23 mouse cellular contexts compared by ENCODE assay signal in genomic region chr14:77463919-77464318, GRCm38 (mm10).
DNase-seq lines count a peak whose midpoint lies in the region; ATAC-seq and TF ChIP-seq lines count a peak whose summit lies in the region.
"Had no signal": no experiment of that assay in that cellular context is flagged by ENCODE, and none has a peak within 500 bp of the region (broad histone marks: within the 10 kb centered on the region; RNA-seq: fewer than 3 reads in every experiment).

No protein-coding gene starts in this region.

- no peak overlapping the region for H3K4me3 ChIP-seq in cerebellum, adult 2 months (replicated peaks; ENCODE audit: insufficient read depth, low read depth, low read length)
- no peak overlapping the region for H3K4me3 ChIP-seq in hindbrain, embryonic 11.5 days (ENCODE audit: low read depth, low read length)
- H3K4me3 ChIP-seq: embryonic facial prominence, embryonic 13.5 days; embryonic facial prominence, embryonic 15.5 days; forebrain, embryonic 10.5 days; forebrain, embryonic 12.5 days had no signal

- no peak overlapping the region for H3K4me2 ChIP-seq in hindbrain, embryonic 11.5 days (replicated peaks; ENCODE audit: low read depth, low read length)
- H3K4me2 ChIP-seq: embryonic facial prominence, embryonic 13.5 days; embryonic facial prominence, embryonic 15.5 days; forebrain, embryonic 12.5 days had no signal

- no peak overlapping the region for H3K27ac ChIP-seq in cerebellum, adult 2 months (ENCODE audit: insufficient read depth, low read length)
- H3K27ac ChIP-seq in hindbrain, embryonic 11.5 days (ENCODE audit: low read depth, low read length): no peak overlapping the region
- H3K27ac ChIP-seq: embryonic facial prominence, embryonic 13.5 days; embryonic facial prominence, embryonic 15.5 days; forebrain, embryonic 10.5 days; forebrain, embryonic 12.5 days had no signal

- no peak for TF ChIP-seq POLR2A in cerebellum, adult 2 months (IDR thresholded peaks at IDR 0.05; ENCODE audit: borderline replicate concordance, insufficient read depth, low read length)

- no peak overlapping the region for H3K9ac ChIP-seq in hindbrain, embryonic 11.5 days (ENCODE audit: low read depth, low read length)
- H3K9ac ChIP-seq: embryonic facial prominence, embryonic 13.5 days; embryonic facial prominence, embryonic 15.5 days; forebrain, embryonic 12.5 days had no signal

- no peak for ATAC-seq in hindbrain, embryonic 11.5 days (ENCODE audit: low FRiP score)
- ATAC-seq: forebrain, embryonic 14.5 days; forebrain, embryonic 16.5 days had no signal

- DNase-seq in 3134 (ENCODE audit: extremely low read depth, insufficient read length, low spot score) (peak; percentile 48), 416B (ENCODE audit: low read depth) (peak; percentile 49), NIH3T3 (ENCODE audit: low read depth) (peak; percentile 48)
- peak; percentile 66 for DNase-seq in fibroblast of lung, adult 2 months (ENCODE audit: low read depth)
- no peak for DNase-seq in cerebellum, adult 2 months
- DNase-seq in hindbrain, embryonic 11.5 days (ENCODE audit: low spot score): no peak
- DNase-seq in ovary, postnatal 36 days (ENCODE audit: low spot score): no peak
- no peak for DNase-seq in kidney, postnatal 25 days
- DNase-seq: adrenal gland, adult 8-10 months; adrenal gland, postnatal 14 days; adrenal gland, postnatal 36 days; cerebellum, adult 11-12 months; cerebellum, adult 8-10 months; cerebellum, adult 9-11 months; cerebellum, postnatal 14 days; cerebellum, postnatal 36 days; embryo, embryonic 11 days had no signal

- H3K4me1 ChIP-seq in cerebellum, adult 2 months (ENCODE audit: control insufficient read depth, insufficient read depth, low read length): no peaks in the 10 kb centered on the region
- no peaks in the 10 kb centered on the region for H3K4me1 ChIP-seq in hindbrain, embryonic 11.5 days (replicated peaks; ENCODE audit: control insufficient read depth, insufficient read depth, low read length)
- H3K4me1 ChIP-seq: embryonic facial prominence, embryonic 15.5 days; forebrain, embryonic 10.5 days; forebrain, embryonic 12.5 days had no signal

- no peak for TF ChIP-seq CTCF in cerebellum, adult 2 months (IDR thresholded peaks at IDR 0.05; ENCODE audit: borderline replicate concordance, insufficient read depth, low read depth, low read length)

- H3K27me3 ChIP-seq in cerebellum, adult 2 months (ENCODE audit: control insufficient read depth, insufficient read depth, low read length): no peaks in the 10 kb centered on the region
- H3K27me3 ChIP-seq in hindbrain, embryonic 11.5 days (ENCODE audit: control insufficient read depth, insufficient read depth, low read length): no peaks in the 10 kb centered on the region
- H3K27me3 ChIP-seq: embryonic facial prominence, embryonic 13.5 days; embryonic facial prominence, embryonic 15.5 days; forebrain, embryonic 12.5 days had no signal

- no peaks in the 10 kb centered on the region for H3K36me3 ChIP-seq in hindbrain, embryonic 11.5 days (ENCODE audit: control insufficient read depth, insufficient read depth, low read length)
- H3K36me3 ChIP-seq: embryonic facial prominence, embryonic 13.5 days; embryonic facial prominence, embryonic 15.5 days; forebrain, embryonic 10.5 days; forebrain, embryonic 12.5 days had no signal

- no peaks in the 10 kb centered on the region for H3K9me3 ChIP-seq in hindbrain, embryonic 11.5 days (ENCODE audit: control insufficient read depth, low read length)
- H3K9me3 ChIP-seq: embryonic facial prominence, embryonic 13.5 days; embryonic facial prominence, embryonic 15.5 days; forebrain, embryonic 10.5 days; forebrain, embryonic 12.5 days had no signal

- WGBS in cerebellum, adult 2 months: 93% methylated on average over 4 of the region's 4 CpGs
- WGBS in hindbrain, embryonic 11.5 days: 90% methylated on average over 4 of the region's 4 CpGs

Comparison
In these comparisons a context has a peak if more than half of its experiments do, and no peak if none do; other contexts are left out.
1. DNase-seq: peak in 3134 (single experiment), 416B (single experiment), NIH3T3 (single experiment) and fibroblast of lung, adult 2 months (single experiment); none in cerebellum, adult 2 months (0 of 2), hindbrain, embryonic 11.5 days (single experiment), ovary, postnatal 36 days (single experiment) and kidney, postnatal 25 days (0 of 2).